Mouse (Mus musculus) monocyte, adult 5-6 weeks (primary cell): ENCODE data around the gene Epop. TPM values are rescaled to one million over a fixed set of nuclear protein-coding genes. Genes with fewer than 3 reads are reported as not detected.
A peak's percentile ranks its signal among the peaks of the same experiment; 100 is the strongest.
"Not testable (repeated sequence)": the region's sequence is repeated elsewhere in the genome, so short reads cannot be mapped to it uniquely, and the experiment has no call there.

ENCODE experiments used
- ATAC-seq: fragments of 153-309, 156-312 bp; replicated peaks from 2 replicates; pipeline ENCODE4 v1.8.0; 2017; ENCODE audit warnings: mild to moderate bottlenecking; ENCODE audit not compliant: low TSS enrichment, insufficient number of reproducible peaks, severe bottlenecking, poor library complexity, low FRiP score
- total RNA-seq: library from RNA; stranded (forward); fragments of 200-1000, 200-491, 200-594 nt; gene quantifications from 3 replicates; pipeline ENCODE4 v1.2.3, GENCODE M21; 2017

Epop gene
- total RNA-seq, 1 experiment from 2014 or later: 0.95 TPM

GRCm38 (mm10) chr11:97662207-97662892, 32.8 kb upstream of the Epop start:
- ATAC-seq: no peak

- no peak for ATAC-seq
Measured at GRCm38 (mm10) chr11:97661648-97662133, 32.2 kb upstream of the Epop start.

- no peak for ATAC-seq
Measured at GRCm38 (mm10) chr11:97660734-97661647, 31.5 kb upstream of the Epop start.

- no peak; the same call in 1 of the 2 replicates for ATAC-seq
Measured at GRCm38 (mm10) chr11:97659990-97660714, 30.6 kb upstream of the Epop start.

- ATAC-seq: peak; percentile 77
Measured at GRCm38 (mm10) chr11:97659267-97659989, 29.9 kb upstream of the Epop start.

GRCm38 (mm10) chr11:97658751-97659266, 29.3 kb upstream of the Epop start:
- ATAC-seq: no peak

GRCm38 (mm10) chr11:97657967-97658366, 28.5 kb upstream of the Epop start:
- ATAC-seq: not testable (repeated sequence)

GRCm38 (mm10) chr11:97657184-97657945, 27.9 kb upstream of the Epop start:
- ATAC-seq: no peak

GRCm38 (mm10) chr11:97656269-97656971, 26.9 kb upstream of the Epop start:
- ATAC-seq: no peak

GRCm38 (mm10) chr11:97654210-97654609, 24.7 kb upstream of the Epop start:
- ATAC-seq: no peak

- ATAC-seq: not testable (repeated sequence)
Measured at GRCm38 (mm10) chr11:97653376-97653775, 23.9 kb upstream of the Epop start.

- ATAC-seq: no peak
Measured at GRCm38 (mm10) chr11:97650341-97650740, 20.8 kb upstream of the Epop start.

- ATAC-seq: not testable (repeated sequence)
Measured at GRCm38 (mm10) chr11:97648541-97648940, 19.0 kb upstream of the Epop start.

GRCm38 (mm10) chr11:97644834-97645233, 15.3 kb upstream of the Epop start:
- peak; percentile 86 for ATAC-seq

GRCm38 (mm10) chr11:97643380-97644055, 14.0 kb upstream of the Epop start:
- no peak for ATAC-seq

GRCm38 (mm10) chr11:97642746-97643145, 13.2 kb upstream of the Epop start:
- no peak for ATAC-seq
